In the genomic region with DNA sequence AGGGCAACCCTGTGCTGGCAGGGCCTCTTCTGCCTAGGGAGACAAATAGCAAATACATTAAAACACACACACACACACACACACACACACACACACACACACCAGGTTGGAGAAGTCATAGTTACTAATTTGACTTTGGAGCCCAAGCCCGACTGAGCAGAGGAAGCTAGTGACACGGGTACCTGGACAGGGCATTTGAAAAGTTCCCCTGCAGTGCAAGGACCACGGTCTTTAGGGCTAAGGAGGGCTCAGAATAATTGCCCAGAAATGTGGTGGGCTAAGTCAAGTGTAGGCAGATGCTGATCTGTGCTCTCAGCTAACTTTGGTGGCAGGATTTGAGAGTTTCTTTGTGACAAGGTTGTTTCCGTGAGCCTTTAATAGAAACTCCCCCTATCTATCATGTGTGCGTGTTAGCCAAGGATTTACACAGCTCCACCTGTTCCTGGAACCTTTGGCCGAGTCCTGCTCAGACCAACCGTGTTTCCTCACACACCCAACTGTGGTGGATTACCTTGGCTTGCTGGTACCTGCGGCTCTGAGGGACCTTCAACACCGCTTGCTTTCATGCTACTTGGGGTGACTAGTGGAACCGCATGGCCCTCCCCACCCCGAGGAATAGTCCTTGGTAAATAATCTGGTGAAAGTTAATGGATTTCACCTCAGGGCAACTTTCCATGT, we compare ENCODE assay signal across 22 mouse cellular contexts. TPM values are rescaled to one million over a fixed set of nuclear protein-coding genes. Genes with fewer than 3 reads are reported as not detected.
DNase-seq lines count a peak whose midpoint lies in the region; ATAC-seq and TF ChIP-seq lines count a peak whose summit lies in the region.
"Had no signal": no experiment of that assay in that cellular context is flagged by ENCODE, and none has a peak within 500 bp of the region (broad histone marks: within the 10 kb centered on the region; RNA-seq: fewer than 3 reads in every experiment).

No protein-coding gene starts in this region.

- H3K4me3 ChIP-seq in kidney, embryonic 16.5 days (ENCODE audit: low read length): no peak overlapping the region
- H3K4me3 ChIP-seq in limb, embryonic 10.5 days: no peak overlapping the region
- no peak overlapping the region for H3K4me3 ChIP-seq in stomach, postnatal 0 days (ENCODE audit: low read depth, low read length)
- H3K4me3 ChIP-seq: embryonic facial prominence, embryonic 10.5 days; forebrain, embryonic 13.5 days; heart, embryonic 12.5 days; hindbrain, embryonic 12.5 days; left cerebral cortex, adult 2 months; myocyte had no signal

- no peak overlapping the region for H3K4me2 ChIP-seq in kidney, embryonic 16.5 days (replicated peaks; ENCODE audit: low read depth, low read length)
- H3K4me2 ChIP-seq in stomach, postnatal 0 days (replicated peaks; ENCODE audit: low read depth): peak overlapping the region; percentile 26; the same call in 1 of the 2 replicates
- H3K4me2 ChIP-seq: forebrain, embryonic 13.5 days; heart, embryonic 12.5 days; hindbrain, embryonic 12.5 days; liver, embryonic 11.5 days had no signal

- ATAC-seq in kidney, embryonic 16.5 days (ENCODE audit: low FRiP score, low TSS enrichment): peak; percentile 18; the same call in 1 of the 2 replicates
- peak; percentile 95 for ATAC-seq in stomach, postnatal 0 days (ENCODE audit: low FRiP score, low TSS enrichment)

- no peaks in the 10 kb centered on the region for H3K9me3 ChIP-seq in kidney, embryonic 16.5 days (ENCODE audit: low read length)
- no peaks in the 10 kb centered on the region for H3K9me3 ChIP-seq in limb, embryonic 10.5 days (replicated peaks)
- no peaks in the 10 kb centered on the region for H3K9me3 ChIP-seq in stomach, postnatal 0 days (ENCODE audit: control insufficient read depth, low read length)
- H3K9me3 ChIP-seq: embryonic facial prominence, embryonic 10.5 days; forebrain, embryonic 13.5 days; heart, embryonic 12.5 days; hindbrain, embryonic 12.5 days had no signal

- H3K27ac ChIP-seq in kidney, embryonic 16.5 days (ENCODE audit: low read length): no peak overlapping the region
- H3K27ac ChIP-seq in limb, embryonic 10.5 days: no peak overlapping the region
- peak overlapping the region; percentile 91 for H3K27ac ChIP-seq in stomach, postnatal 0 days (replicated peaks)
- H3K27ac ChIP-seq: embryonic facial prominence, embryonic 10.5 days; forebrain, embryonic 13.5 days; hindbrain, embryonic 12.5 days; left cerebral cortex, adult 2 months had no signal

- 0 out of 2 replicates have a peak, but pooled peaks cover 4% of the 10 kb centered on the region for H3K4me1 ChIP-seq in kidney, embryonic 16.5 days (ENCODE audit: insufficient read depth, low read length)
- H3K4me1 ChIP-seq in limb, embryonic 10.5 days: peaks cover 11% of the 10 kb centered on the region; the same call in 1 of the 2 replicates
- H3K4me1 ChIP-seq in stomach, postnatal 0 days (replicated peaks; ENCODE audit: control insufficient read depth, insufficient read depth): no peaks in the 10 kb centered on the region; the same call in 1 of the 2 replicates

- TF ChIP-seq EP300 in stomach, postnatal 0 days (optimal IDR thresholded peaks at IDR 0.05): no peak

- peak; percentile 33; the same call in 1 of the 2 replicates for TF ChIP-seq CTCF in stomach, postnatal 0 days (IDR thresholded peaks at IDR 0.05; ENCODE audit: low read depth)

- H3K9ac ChIP-seq in kidney, embryonic 16.5 days (replicated peaks; ENCODE audit: low read length): no peak overlapping the region
- no peak overlapping the region for H3K9ac ChIP-seq in stomach, postnatal 0 days (ENCODE audit: low read length)
- H3K9ac ChIP-seq: forebrain, embryonic 13.5 days; heart, embryonic 12.5 days; hindbrain, embryonic 12.5 days had no signal

- no peak for DNase-seq in kidney, adult 8-10 months
- peak; percentile 20 for DNase-seq in thymus, postnatal 14 days
- DNase-seq in thymus, postnatal 4 days: no peak
- peak; percentile 21 for DNase-seq in limb, embryonic 10.5 days (ENCODE audit: low spot score)
- peak; percentile 85 for DNase-seq in stomach, postnatal 0 days (ENCODE audit: low spot score)
- no peak for DNase-seq in ovary, postnatal 14 days (ENCODE audit: low spot score)
- no peak for DNase-seq in right cerebral cortex, postnatal 10 days (ENCODE audit: low spot score in 2 of 2)
- DNase-seq: adrenal gland, postnatal 36 days; cerebellum, adult 8-10 months; midbrain, embryonic 14.5 days had no signal

- no peaks in the 10 kb centered on the region for H3K27me3 ChIP-seq in kidney, embryonic 16.5 days (ENCODE audit: insufficient read depth, low read length)
- H3K27me3 ChIP-seq in limb, embryonic 10.5 days (ENCODE audit: low read depth, poor library complexity, severe bottlenecking): no peaks in the 10 kb centered on the region
- H3K27me3 ChIP-seq in stomach, postnatal 0 days (ENCODE audit: control insufficient read depth, insufficient read depth, low read length): no peaks in the 10 kb centered on the region
- H3K27me3 ChIP-seq: forebrain, embryonic 13.5 days; heart, embryonic 12.5 days; hindbrain, embryonic 12.5 days had no signal

- WGBS in kidney, embryonic 16.5 days: 87% methylated on average over 11 of the region's 11 CpGs
- WGBS in limb, embryonic 10.5 days: 93% methylated on average over 11 of the region's 11 CpGs
- 47% methylated on average over 11 of the region's 11 CpGs for WGBS in stomach, postnatal 0 days

- H3K36me3 ChIP-seq in kidney, embryonic 16.5 days (ENCODE audit: insufficient read depth, low read length): peaks cover 9% of the 10 kb centered on the region; the same call in 1 of the 2 replicates
- H3K36me3 ChIP-seq in limb, embryonic 10.5 days: peaks cover 70% of the 10 kb centered on the region
- no peaks in the 10 kb centered on the region for H3K36me3 ChIP-seq in stomach, postnatal 0 days (ENCODE audit: control insufficient read depth, insufficient read depth, low read length)

RNA-seq across cellular contexts. Expression of a gene that starts 6.6 kb away (rescaled TPM):
- polyA plus RNA-seq in kidney, embryonic 16.5 days (2015; fragmentation: Nextera tagmentation; extraction: Ambion mirVana): not detected in 2 replicates
- 0.20 TPM in 1 of 2 replicates, not detected in the other for polyA plus RNA-seq in limb, embryonic 10.5 days (2016; fragmentation: Nextera tagmentation; extraction: Ambion mirVana)
- not detected in 2 replicates for polyA plus RNA-seq in stomach, postnatal 0 days (2015; fragmentation: Nextera tagmentation; extraction: Ambion mirVana)
- polyA plus RNA-seq: forebrain, embryonic 13.5 days; gonadal fat pad, adult 2 months; heart, embryonic 12.5 days; inflammation-experienced regulatory T-cells, adult 6 months; limb, embryonic 11.5 days; myocyte; neural tube, embryonic 14.5 days had no signal

RNA-seq across cellular contexts. Expression of a gene that starts 24.8 kb away (rescaled TPM):
- 12.2 and 13.2 TPM in 2 replicates for polyA plus RNA-seq in kidney, embryonic 16.5 days (2015; fragmentation: Nextera tagmentation; extraction: Ambion mirVana)
- 5.7 and 6.0 TPM in 2 replicates for polyA plus RNA-seq in limb, embryonic 10.5 days (2016; fragmentation: Nextera tagmentation; extraction: Ambion mirVana)
- polyA plus RNA-seq in stomach, postnatal 0 days (2015; fragmentation: Nextera tagmentation; extraction: Ambion mirVana): 34.0 and 34.9 TPM in 2 replicates

RNA-seq across cellular contexts. Expression of a gene that starts 25.9 kb away (rescaled TPM):
- polyA plus RNA-seq in kidney, embryonic 16.5 days (2015; fragmentation: Nextera tagmentation; extraction: Ambion mirVana): 20.6 and 23.9 TPM in 2 replicates
- polyA plus RNA-seq in limb, embryonic 10.5 days (2016; fragmentation: Nextera tagmentation; extraction: Ambion mirVana): 39.2 and 39.9 TPM in 2 replicates
- polyA plus RNA-seq in stomach, postnatal 0 days (2015; fragmentation: Nextera tagmentation; extraction: Ambion mirVana): 6.7 and 9.4 TPM in 2 replicates

Comparison
In these comparisons a context has a peak if more than half of its experiments do, and no peak if none do; other contexts are left out.
1. DNase-seq: peak in thymus, postnatal 14 days (single experiment), limb, embryonic 10.5 days (single experiment) and stomach, postnatal 0 days (single experiment); none in kidney, adult 8-10 months (0 of 2), thymus, postnatal 4 days (single experiment), ovary, postnatal 14 days (single experiment) and right cerebral cortex, postnatal 10 days (0 of 2).